Mouse (Mus musculus) brain, embryonic 14.5 days (tissue): ENCODE data around the gene Ythdf2.

Experiments
- CTCF ChIP-seq: fragments of 200-500 bp; IDR thresholded peaks from 2 replicates; pipeline ENCODE4 v1.5.1; 2012; ENCODE audit warnings: inconsistent platforms, mild to moderate bottlenecking, moderate library complexity, borderline replicate concordance; ENCODE audit not compliant: insufficient read depth, insufficient read length; ENCODE audit errors: extremely low read depth
- POLR2A ChIP-seq: fragments of 200-500 bp; IDR thresholded peaks from 2 replicates; pipeline ENCODE4 v1.6.1; 2012; ENCODE audit warnings: mild to moderate bottlenecking, inconsistent platforms, borderline replicate concordance; ENCODE audit not compliant: poor library complexity, insufficient read depth, insufficient read length, severe bottlenecking; ENCODE audit errors: extremely low read depth

DNA sequence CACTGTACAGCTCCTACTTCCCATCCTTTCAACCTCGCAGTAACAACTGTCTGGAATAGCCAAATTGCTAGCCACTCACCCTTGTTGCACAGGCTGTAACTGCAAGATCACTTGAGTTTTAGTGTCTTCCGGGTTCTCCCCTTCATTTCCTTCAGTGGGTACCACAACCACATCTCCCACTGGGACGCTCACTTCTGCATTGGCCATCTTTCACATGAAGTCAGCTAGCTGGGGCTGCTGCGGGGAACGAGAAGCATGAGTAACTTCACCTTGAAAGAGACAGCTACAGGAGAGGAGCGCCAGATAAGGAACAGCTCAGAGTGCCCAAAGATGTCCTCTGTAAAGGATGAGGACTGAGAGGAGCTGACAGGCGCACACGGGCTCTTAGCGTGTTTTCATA lies 39.5 kb upstream of the Ythdf2 start:
- TF ChIP-seq CTCF (no peak), POLR2A (no peak)
